8 mouse cellular contexts compared by ENCODE assay signal in the genomic region with DNA sequence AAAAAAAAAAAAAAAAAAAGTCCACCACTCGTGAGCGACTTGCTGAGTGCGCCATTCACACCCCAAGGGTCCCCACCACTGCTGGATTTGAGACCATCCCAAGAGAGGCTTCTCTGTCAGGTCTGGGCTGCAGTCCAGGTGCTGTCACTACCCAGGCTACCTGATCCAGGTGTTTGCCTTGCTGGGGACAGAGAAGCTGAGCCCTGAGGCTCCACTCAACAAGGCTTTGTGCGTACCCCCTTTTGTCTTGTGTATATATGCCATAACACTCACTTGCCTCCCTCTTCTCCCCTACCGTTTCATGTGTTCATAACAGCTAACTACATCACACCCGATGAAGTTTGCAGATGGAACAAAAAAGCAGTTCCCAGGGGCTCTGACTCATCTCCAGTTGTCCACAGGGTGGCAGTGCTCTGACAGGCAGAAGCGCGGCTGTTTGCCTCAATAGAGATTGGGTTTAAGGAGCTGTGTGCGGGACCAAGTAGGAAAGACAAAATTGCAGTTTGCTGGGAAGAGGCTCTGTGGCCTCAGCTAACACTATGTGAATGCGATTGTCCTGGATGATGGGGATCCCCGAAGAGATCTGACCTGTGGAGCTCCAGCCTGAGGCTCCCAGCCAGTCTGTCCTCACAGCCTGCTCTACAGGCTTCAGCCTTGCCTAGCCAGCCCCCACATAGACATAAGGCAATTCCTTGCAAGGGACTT. TPM values are rescaled to one million over a fixed set of nuclear protein-coding genes. Genes with fewer than 3 reads are reported as not detected.
DNase-seq lines count a peak whose midpoint lies in the region; ATAC-seq and TF ChIP-seq lines count a peak whose summit lies in the region.

No protein-coding gene starts in this region.

- ATAC-seq in limb, embryonic 15.5 days (ENCODE audit: insufficient number of reproducible peaks, low FRiP score, low TSS enrichment, low read depth) = 0 out of 2 replicates have a peak, but pooled peaks have one; percentile 55
- peak; percentile 68; the same call in 1 of the 2 replicates for ATAC-seq in midbrain, postnatal 0 days (ENCODE audit: low FRiP score)
- peak; percentile 24; the same call in 1 of the 2 replicates for ATAC-seq in stomach, embryonic 16.5 days (ENCODE audit: insufficient read depth, low FRiP score)

- H3K4me3 ChIP-seq in limb, embryonic 15.5 days = no peak overlapping the region
- H3K4me3 ChIP-seq in midbrain, postnatal 0 days (ENCODE audit: low read depth, low read length) = no peak overlapping the region
- no peak overlapping the region for H3K4me3 ChIP-seq in stomach, embryonic 16.5 days (replicated peaks; ENCODE audit: low read length)

- peaks cover 3% of the 10 kb centered on the region; the same call in 1 of the 2 replicates for H3K4me1 ChIP-seq in limb, embryonic 15.5 days
- no peaks in the 10 kb centered on the region for H3K4me1 ChIP-seq in midbrain, postnatal 0 days (ENCODE audit: insufficient read depth, low read length)
- peaks cover 4% of the 10 kb centered on the region; the same call in 1 of the 2 replicates for H3K4me1 ChIP-seq in stomach, embryonic 16.5 days (ENCODE audit: control insufficient read depth, insufficient read depth, low read length)

- no peaks in the 10 kb centered on the region for H3K27me3 ChIP-seq in limb, embryonic 15.5 days
- H3K27me3 ChIP-seq in midbrain, postnatal 0 days (ENCODE audit: insufficient read depth, low read length) = no peaks in the 10 kb centered on the region
- H3K27me3 ChIP-seq in stomach, embryonic 16.5 days (ENCODE audit: control insufficient read depth, insufficient read depth, low read length) = no peaks in the 10 kb centered on the region

- peak; percentile 92 for TF ChIP-seq CTCF in midbrain, postnatal 0 days (IDR thresholded peaks at IDR 0.05)

- H3K4me2 ChIP-seq in limb, embryonic 15.5 days = no peak overlapping the region
- H3K4me2 ChIP-seq in midbrain, postnatal 0 days (ENCODE audit: low read depth, low read length, poor library complexity, severe bottlenecking) = no peak overlapping the region
- no peak overlapping the region for H3K4me2 ChIP-seq in stomach, embryonic 16.5 days (ENCODE audit: low read depth, low read length)

- H3K9me3 ChIP-seq in limb, embryonic 15.5 days = no peaks in the 10 kb centered on the region
- no peaks in the 10 kb centered on the region for H3K9me3 ChIP-seq in midbrain, postnatal 0 days (ENCODE audit: low read length)
- H3K9me3 ChIP-seq in stomach, embryonic 16.5 days (replicated peaks; ENCODE audit: control insufficient read depth, low read length) = no peaks in the 10 kb centered on the region

- H3K27ac ChIP-seq in limb, embryonic 15.5 days = no peak overlapping the region
- no peak overlapping the region for H3K27ac ChIP-seq in midbrain, postnatal 0 days (ENCODE audit: low read depth, low read length)
- no peak overlapping the region for H3K27ac ChIP-seq in stomach, embryonic 16.5 days (ENCODE audit: low read length)

- peaks cover 22% of the 10 kb centered on the region for H3K36me3 ChIP-seq in limb, embryonic 15.5 days
- H3K36me3 ChIP-seq in midbrain, postnatal 0 days (ENCODE audit: insufficient read depth, low read length) = peaks cover 21% of the 10 kb centered on the region
- no peaks in the 10 kb centered on the region; the same call in 1 of the 2 replicates for H3K36me3 ChIP-seq in stomach, embryonic 16.5 days (ENCODE audit: control insufficient read depth, insufficient read depth, low read length)

- WGBS in limb, embryonic 15.5 days = 14% methylated on average over 11 of the region's 11 CpGs
- WGBS in midbrain, postnatal 0 days = 12% methylated on average over 11 of the region's 11 CpGs
- 13% methylated on average over 11 of the region's 11 CpGs for WGBS in stomach, embryonic 16.5 days

- no peak overlapping the region for H3K9ac ChIP-seq in limb, embryonic 15.5 days
- H3K9ac ChIP-seq in midbrain, postnatal 0 days (replicated peaks; ENCODE audit: low read length, poor library complexity, severe bottlenecking) = no peak overlapping the region
- H3K9ac ChIP-seq in stomach, embryonic 16.5 days (ENCODE audit: low read length) = no peak overlapping the region; the same call in 1 of the 2 replicates

- peak; percentile 37 for DNase-seq in urinary bladder, postnatal 25 days (ENCODE audit: low spot score)
- no peak for DNase-seq in urinary bladder, adult 2 months (ENCODE audit: low spot score)
- DNase-seq in embryo, embryonic 10 days (ENCODE audit: low spot score) = peak; percentile 84
- DNase-seq in heart, adult 9 months (ENCODE audit: low spot score in 2 of 2) = peak; percentile 32 to 41
- peak; percentile 68 for DNase-seq in kidney, adult 9 months
- DNase-seq in midbrain, postnatal 0 days (ENCODE audit: low spot score) = peak; percentile 90

RNA-seq across cellular contexts. Expression of gene Dynll2, which starts 12.7 kb away (rescaled TPM):
- polyA plus RNA-seq in urinary bladder, adult 2 months (2012; rRNA removed) = 99.3 and 124 TPM in 2 replicates
- polyA plus RNA-seq in limb, embryonic 15.5 days (2015; fragmentation: Nextera tagmentation; extraction: Ambion mirVana) = 14.8 and 17.0 TPM in 2 replicates
- 72.1 and 89.8 TPM in 2 replicates for total RNA-seq in midbrain, postnatal 0 days (2014; rRNA removed)
- 54.5 and 56.8 TPM in 2 replicates for polyA plus RNA-seq in midbrain, postnatal 0 days (2015; fragmentation: Nextera tagmentation; extraction: Ambion mirVana)
- polyA plus RNA-seq in stomach, embryonic 16.5 days (2015; fragmentation: Nextera tagmentation; extraction: Ambion mirVana) = 14.6 and 16.5 TPM in 2 replicates

RNA-seq across cellular contexts. Expression of gene Olfr464, which starts 53.9 kb away (rescaled TPM):
- not detected in 2 replicates for polyA plus RNA-seq in urinary bladder, adult 2 months (2012; rRNA removed)
- polyA plus RNA-seq in limb, embryonic 15.5 days (2015; fragmentation: Nextera tagmentation; extraction: Ambion mirVana) = not detected in 2 replicates
- total RNA-seq in midbrain, postnatal 0 days (2014; rRNA removed) = 0.22 and 0.24 TPM in 2 replicates
- polyA plus RNA-seq in midbrain, postnatal 0 days (2015; fragmentation: Nextera tagmentation; extraction: Ambion mirVana) = not detected in 2 replicates
- polyA plus RNA-seq in stomach, embryonic 16.5 days (2015; fragmentation: Nextera tagmentation; extraction: Ambion mirVana) = not detected in 2 replicates
